Mouse (Mus musculus): ENCODE data around the gene Pcbp1. TPM values are rescaled to one million over a fixed set of nuclear protein-coding genes. Genes with fewer than 3 reads are reported as not detected.

Pcbp1 gene
- polyA plus RNA-seq, 1 experiment from 2014 or later: 488 TPM

DNA sequence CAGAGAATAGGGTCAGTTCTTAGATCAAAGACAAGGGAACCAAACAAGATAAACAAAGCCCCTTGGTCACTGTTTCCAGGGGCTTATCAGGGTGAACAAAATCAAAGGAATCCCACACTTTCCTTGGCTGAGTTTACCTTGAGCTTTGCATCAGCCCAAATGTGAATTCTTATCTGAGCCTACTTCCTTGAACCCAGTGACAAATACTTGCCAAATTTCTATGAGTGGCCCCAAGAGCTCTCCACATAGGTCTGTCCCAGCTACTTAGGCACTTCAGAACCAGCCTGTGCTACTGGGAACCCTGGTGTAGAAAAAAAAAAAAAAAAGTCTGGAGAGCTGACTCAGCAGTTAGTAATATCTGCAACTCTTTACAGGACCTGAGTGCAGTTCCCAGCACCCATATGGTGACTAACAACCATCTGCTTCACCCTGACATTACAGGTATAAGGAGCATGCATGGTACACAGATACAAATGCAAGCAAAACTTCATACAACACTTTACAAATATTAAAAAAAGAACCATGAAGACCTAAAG lies 51.4 kb downstream of the Pcbp1 start:
- ATAC-seq (replicated peaks; ENCODE audit: low FRiP score, low read depth) (no peak), DNase-seq (ENCODE audit: low spot score) (no peak)
- Histone ChIP-seq H3K4me3 (replicated peaks; ENCODE audit: low read depth, low read length) (no peak overlapping the region), H3K4me1 (replicated peaks; ENCODE audit: insufficient read depth, low read length) (peaks cover 27% of the 10 kb centered on the region), H3K36me3 (ENCODE audit: insufficient read depth, low read length) (no peaks in the 10 kb centered on the region), H3K9me3 (replicated peaks; ENCODE audit: low read length) (no peaks in the 10 kb centered on the region), H3K27ac (peak overlapping the region; percentile 68; the same call in 1 of the 2 replicates), H3K9ac (ENCODE audit: low read depth, low read length) (no peak overlapping the region), H3K4me2 (ENCODE audit: low read length) (no peak overlapping the region), H3K27me3 (ENCODE audit: insufficient read depth, low read length) (no peaks in the 10 kb centered on the region)
- TF ChIP-seq CTCF (IDR thresholded peaks at IDR 0.05; ENCODE audit: low read depth): no peak

Small RNA genes lying within 50 kb of the gene (microRNA-seq; reads per million reads assigned to microRNA genes)
- gene Gm22184: not detected

Other genes with a start within 250 kb of the Pcbp1 start
- gene Fam136a, start 160.7 kb downstream of the Pcbp1 start, polyA plus RNA-seq (2015; fragmentation: Nextera tagmentation; extraction: Ambion mirVana): 100 and 110 TPM in 2 replicates
- gene Snrpg, start 155.0 kb downstream of the Pcbp1 start, polyA plus RNA-seq (2015; fragmentation: Nextera tagmentation; extraction: Ambion mirVana): 490 and 543 TPM in 2 replicates
- gene Pcyox1, start 129.2 kb downstream of the Pcbp1 start, polyA plus RNA-seq (2015; fragmentation: Nextera tagmentation; extraction: Ambion mirVana): 110 and 111 TPM in 2 replicates
- gene Tia1, start 122.1 kb downstream of the Pcbp1 start, polyA plus RNA-seq (2015; fragmentation: Nextera tagmentation; extraction: Ambion mirVana): 119 and 122 TPM in 2 replicates
- gene Gm44790, start 99.7 kb downstream of the Pcbp1 start, polyA plus RNA-seq (2015; fragmentation: Nextera tagmentation; extraction: Ambion mirVana): not detected in 2 replicates
- gene C87436, start 87.9 kb downstream of the Pcbp1 start, polyA plus RNA-seq (2015; fragmentation: Nextera tagmentation; extraction: Ambion mirVana): 22.5 and 23.1 TPM in 2 replicates
- 1.7 and 1.8 TPM in 2 replicates for gene Asprv1, start 101.8 kb upstream of the Pcbp1 start, polyA plus RNA-seq (2015; fragmentation: Nextera tagmentation; extraction: Ambion mirVana)
- 6.4 and 7.7 TPM in 2 replicates for gene Mxd1, start 142.8 kb upstream of the Pcbp1 start, polyA plus RNA-seq (2015; fragmentation: Nextera tagmentation; extraction: Ambion mirVana)
- gene Snrnp27, start 158.2 kb upstream of the Pcbp1 start, polyA plus RNA-seq (2015; fragmentation: Nextera tagmentation; extraction: Ambion mirVana): 120 and 123 TPM in 2 replicates
- 25.7 and 28.4 TPM in 2 replicates for gene Gmcl1, start 207.1 kb upstream of the Pcbp1 start, polyA plus RNA-seq (2015; fragmentation: Nextera tagmentation; extraction: Ambion mirVana)

All from kidney, postnatal 0 days (tissue).